Mouse (Mus musculus): ENCODE data around the gene Gpr152. TPM values are rescaled to one million over a fixed set of nuclear protein-coding genes. Genes with fewer than 3 reads are reported as not detected.
"Not testable (repeated sequence)": the region's sequence is repeated elsewhere in the genome, so short reads cannot be mapped to it uniquely, and the experiment has no call there.

Gene Gpr152
- polyA plus RNA-seq, 1 experiment = 0.06 TPM

DNA sequence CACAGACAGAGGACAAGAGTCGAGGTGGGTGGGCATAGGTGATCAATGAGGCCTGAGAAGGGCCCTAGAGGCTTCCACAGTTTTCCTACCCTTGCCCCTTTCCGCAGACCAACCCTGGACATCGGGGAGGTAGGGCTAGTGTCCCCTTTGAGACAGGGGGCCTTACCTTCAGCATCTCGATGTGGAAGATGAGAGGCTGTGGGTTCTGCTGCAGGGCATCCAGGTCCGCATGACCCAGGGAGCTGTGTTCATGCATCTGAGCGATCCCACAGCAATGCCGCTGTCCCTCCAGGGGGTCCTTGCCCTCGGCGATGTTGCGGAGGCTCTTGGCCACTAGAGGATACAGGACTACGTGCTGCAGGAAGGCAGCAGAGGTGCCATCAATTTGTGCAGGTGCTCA is 23.8 kb upstream of the Gpr152 start:
- WGBS = 93% methylated on average over 11 of the region's 11 CpGs
- peaks cover 42% of the 10 kb centered on the region for H3K4me1 ChIP-seq (ENCODE audit: control insufficient read depth, insufficient read depth, insufficient read length, low read length)
- H3K4me3 ChIP-seq (ENCODE audit: low read depth, low read length) = no peak overlapping the region
- peaks cover 45% of the 10 kb centered on the region for H3K36me3 ChIP-seq (ENCODE audit: control insufficient read depth, insufficient read depth, low read length)
- no peak overlapping the region for H3K27ac ChIP-seq (ENCODE audit: insufficient read depth, low read depth, low read length)
- H3K27me3 ChIP-seq (ENCODE audit: control insufficient read depth, insufficient read depth, low read length) = no peaks in the 10 kb centered on the region
- TF ChIP-seq POLR2A (IDR thresholded peaks at IDR 0.05; ENCODE audit: low read depth, low read length) = no peak
- TF ChIP-seq CTCF (IDR thresholded peaks at IDR 0.05; ENCODE audit: extremely low read depth, insufficient read length, insufficient replicate concordance, low read depth, low read length) = no peak

DNA sequence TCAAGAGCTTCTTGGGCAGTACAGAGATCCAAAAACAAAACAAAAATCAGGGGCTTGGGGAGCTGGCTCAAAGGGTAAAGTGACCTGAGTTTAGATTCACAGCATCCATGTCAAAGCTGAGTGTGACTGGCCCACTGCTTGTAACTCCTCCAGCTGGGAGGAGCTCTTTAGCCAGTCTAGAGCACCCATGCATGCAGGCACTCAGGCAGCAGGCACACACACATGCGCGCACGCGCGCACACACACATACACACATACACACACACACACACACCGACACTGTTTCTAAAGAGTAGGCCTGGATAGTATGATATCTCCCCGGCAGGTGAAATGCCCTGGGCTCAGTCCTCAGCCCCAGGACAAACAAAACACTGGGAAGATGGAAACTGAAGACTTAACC is 22.6 kb upstream of the Gpr152 start:
- H3K4me1 ChIP-seq (ENCODE audit: control insufficient read depth, insufficient read depth, insufficient read length, low read length) = peaks cover 44% of the 10 kb centered on the region
- TF ChIP-seq CTCF (IDR thresholded peaks at IDR 0.05; ENCODE audit: extremely low read depth, insufficient read length, insufficient replicate concordance, low read depth, low read length) (no peak), POLR2A (IDR thresholded peaks at IDR 0.05; ENCODE audit: low read depth, low read length) (no peak)
- H3K36me3 ChIP-seq (ENCODE audit: control insufficient read depth, insufficient read depth, low read length) = peaks cover 34% of the 10 kb centered on the region
- H3K27ac ChIP-seq (ENCODE audit: insufficient read depth, low read depth, low read length) = no peak overlapping the region
- WGBS = 98% methylated on average over 7 of the region's 7 CpGs
- H3K27me3 ChIP-seq (ENCODE audit: control insufficient read depth, insufficient read depth, low read length) = no peaks in the 10 kb centered on the region
- H3K4me3 ChIP-seq (ENCODE audit: low read depth, low read length) = no peak overlapping the region

DNA sequence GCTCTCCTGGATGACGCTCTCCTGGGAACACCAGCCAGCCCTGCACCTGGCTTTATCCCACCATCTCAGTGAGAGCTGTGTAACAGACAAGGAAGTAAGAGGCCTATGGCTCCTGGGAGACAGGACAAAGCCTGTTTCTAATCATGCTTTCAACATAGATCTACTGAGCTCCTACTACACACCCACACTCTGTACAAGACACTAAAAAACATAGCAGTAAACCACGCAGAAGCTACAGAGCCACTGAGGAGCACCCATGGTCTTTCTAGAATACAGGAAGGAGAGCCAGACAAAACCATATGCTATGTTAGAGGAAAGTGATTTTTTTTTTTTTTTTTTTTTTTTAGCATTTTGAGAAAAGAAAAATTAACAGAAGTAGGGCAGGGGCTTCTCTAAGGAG is 21.2 kb upstream of the Gpr152 start:
- 94% methylated on average over 2 of the region's 2 CpGs for whole genome bisulfite sequencing
- Histone ChIP-seq H3K4me1 (ENCODE audit: control insufficient read depth, insufficient read depth, insufficient read length, low read length) (peaks cover 31% of the 10 kb centered on the region), H3K4me3 (ENCODE audit: low read depth, low read length) (no peak overlapping the region), H3K27ac (ENCODE audit: insufficient read depth, low read depth, low read length) (no peak overlapping the region), H3K36me3 (ENCODE audit: control insufficient read depth, insufficient read depth, low read length) (peaks cover 27% of the 10 kb centered on the region), H3K27me3 (ENCODE audit: control insufficient read depth, insufficient read depth, low read length) (no peaks in the 10 kb centered on the region)
- TF ChIP-seq POLR2A (IDR thresholded peaks at IDR 0.05; ENCODE audit: low read depth, low read length) (no peak), CTCF (IDR thresholded peaks at IDR 0.05; ENCODE audit: extremely low read depth, insufficient read length, insufficient replicate concordance, low read depth, low read length) (no peak)

DNA sequence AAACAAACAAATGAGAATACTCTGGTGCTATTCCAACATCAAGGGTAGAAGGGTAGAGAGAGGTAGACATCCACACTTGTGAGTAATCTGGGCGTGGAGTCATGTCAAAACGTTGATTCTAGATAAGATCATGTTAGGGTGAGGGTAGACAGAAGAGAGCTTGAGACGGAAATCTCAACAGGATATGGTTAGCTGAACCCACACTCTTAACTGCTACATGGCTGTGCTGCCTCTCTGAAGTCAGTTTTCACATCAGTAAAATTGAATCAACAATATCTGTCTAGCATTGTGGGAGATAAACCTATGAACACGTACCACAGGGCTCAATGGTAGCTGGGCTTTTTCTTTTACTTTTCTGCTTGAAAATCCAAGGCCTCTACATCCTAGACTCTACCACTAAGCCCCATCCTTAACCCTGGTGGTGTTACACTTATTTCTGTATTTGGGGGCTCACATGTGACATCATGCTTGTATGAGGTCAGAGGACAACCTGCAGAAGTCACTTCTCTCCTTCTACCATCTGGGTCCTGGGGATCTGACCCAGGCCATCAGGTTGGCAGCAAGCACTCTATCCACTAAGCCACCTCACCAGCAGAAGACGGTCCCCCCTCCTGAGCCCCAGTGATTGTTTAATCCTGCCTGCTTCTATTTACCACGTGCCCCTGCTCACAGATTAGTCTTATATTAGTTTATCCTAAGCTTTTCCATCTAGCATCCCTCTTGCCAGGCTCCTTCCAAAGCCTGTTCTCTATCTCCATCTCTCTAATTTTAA is 19.7 kb upstream of the Gpr152 start:
- H3K4me3 ChIP-seq (ENCODE audit: low read depth, low read length) = no peak overlapping the region
- peaks cover 23% of the 10 kb centered on the region for H3K36me3 ChIP-seq (ENCODE audit: control insufficient read depth, insufficient read depth, low read length)
- H3K4me1 ChIP-seq (ENCODE audit: control insufficient read depth, insufficient read depth, insufficient read length, low read length) = peaks cover 17% of the 10 kb centered on the region; the same call in 1 of the 2 replicates
- no peaks in the 10 kb centered on the region for H3K27me3 ChIP-seq (ENCODE audit: control insufficient read depth, insufficient read depth, low read length)
- peak overlapping the region; percentile 46 for H3K27ac ChIP-seq (ENCODE audit: insufficient read depth, low read depth, low read length)
- TF ChIP-seq POLR2A (IDR thresholded peaks at IDR 0.05; ENCODE audit: low read depth, low read length) = no peak
- TF ChIP-seq CTCF (IDR thresholded peaks at IDR 0.05; ENCODE audit: extremely low read depth, insufficient read length, insufficient replicate concordance, low read depth, low read length) = no peak
- WGBS = 66% methylated on average over 6 of the region's 6 CpGs

DNA sequence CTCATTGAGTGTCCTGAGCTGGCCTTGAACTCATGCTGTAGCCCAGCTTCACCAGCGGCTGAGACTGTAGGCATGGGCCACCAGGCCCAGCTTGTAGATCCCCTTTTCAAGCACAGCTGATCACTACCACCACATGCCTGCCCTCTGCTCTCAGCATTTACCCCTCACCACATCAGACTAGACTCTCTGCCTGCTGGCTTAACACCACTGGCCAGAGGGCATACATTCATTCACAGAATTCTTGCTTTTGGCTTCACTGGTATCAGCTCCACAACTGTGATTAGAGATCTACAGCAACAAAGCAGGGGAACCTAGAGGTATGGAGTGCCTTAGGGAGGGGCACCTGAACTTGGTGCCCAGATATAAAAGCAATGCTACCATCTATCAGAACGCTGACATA is 19.1 kb upstream of the Gpr152 start:
- TF ChIP-seq POLR2A (IDR thresholded peaks at IDR 0.05; ENCODE audit: low read depth, low read length) = no peak
- no peak for TF ChIP-seq CTCF (IDR thresholded peaks at IDR 0.05; ENCODE audit: extremely low read depth, insufficient read length, insufficient replicate concordance, low read depth, low read length)
- Histone ChIP-seq H3K27me3 (ENCODE audit: control insufficient read depth, insufficient read depth, low read length) (no peaks in the 10 kb centered on the region), H3K4me1 (ENCODE audit: control insufficient read depth, insufficient read depth, insufficient read length, low read length) (peaks cover 12% of the 10 kb centered on the region; the same call in 1 of the 2 replicates), H3K4me3 (ENCODE audit: low read depth, low read length) (no peak overlapping the region), H3K27ac (ENCODE audit: insufficient read depth, low read depth, low read length) (peak overlapping the region; percentile 46), H3K36me3 (ENCODE audit: control insufficient read depth, insufficient read depth, low read length) (peaks cover 18% of the 10 kb centered on the region; the same call in 1 of the 2 replicates)
- WGBS = 91% methylated on average over 2 of the region's 2 CpGs

DNA sequence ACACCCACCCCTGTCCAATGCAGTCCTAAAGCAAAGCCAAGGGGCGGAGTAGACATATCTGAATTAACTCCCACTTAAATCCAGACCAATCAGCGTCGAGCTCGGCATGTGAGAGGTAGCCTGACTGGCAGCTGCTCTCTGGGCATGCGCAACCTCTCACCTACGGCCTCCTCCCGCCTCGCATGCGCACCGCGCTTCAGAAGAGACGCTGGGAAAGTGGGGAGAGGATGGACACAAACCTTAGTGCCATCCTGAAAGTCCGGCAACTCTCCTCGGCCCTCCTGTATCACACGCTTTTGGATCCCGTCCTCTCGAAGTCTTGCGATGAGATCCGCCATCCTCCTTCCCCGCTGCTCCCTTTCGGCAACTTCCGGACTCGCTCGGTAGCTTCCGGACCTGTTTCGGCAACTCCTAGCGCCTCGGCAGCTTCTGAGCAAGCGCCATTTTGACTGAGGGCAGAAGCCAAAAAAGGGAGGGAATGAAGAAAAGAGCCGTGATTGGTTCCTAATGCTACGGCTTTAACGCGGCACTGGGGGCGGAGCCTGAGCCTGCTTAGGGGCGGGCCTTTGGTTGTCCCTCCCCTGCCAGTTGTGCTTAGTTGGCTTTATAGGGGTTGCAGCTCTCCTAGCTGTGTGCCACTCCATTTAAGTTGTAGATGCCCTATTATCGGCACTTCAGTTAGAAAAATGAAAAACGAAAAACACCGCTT is 18.3 kb upstream of the Gpr152 start:
- Histone ChIP-seq H3K27me3 (ENCODE audit: control insufficient read depth, insufficient read depth, low read length) (no peaks in the 10 kb centered on the region), H3K36me3 (ENCODE audit: control insufficient read depth, insufficient read depth, low read length) (peaks cover 14% of the 10 kb centered on the region; the same call in 1 of the 2 replicates), H3K4me3 (ENCODE audit: low read depth, low read length) (peak overlapping the region; percentile 68), H3K27ac (ENCODE audit: insufficient read depth, low read depth, low read length) (peak overlapping the region; percentile 79), H3K4me1 (ENCODE audit: control insufficient read depth, insufficient read depth, insufficient read length, low read length) (peaks cover 12% of the 10 kb centered on the region; the same call in 1 of the 2 replicates)
- TF ChIP-seq CTCF (IDR thresholded peaks at IDR 0.05; ENCODE audit: extremely low read depth, insufficient read length, insufficient replicate concordance, low read depth, low read length) (no peak), POLR2A (IDR thresholded peaks at IDR 0.05; ENCODE audit: low read depth, low read length) (peak; percentile 45)
- WGBS = 3% methylated on average over 38 of the region's 38 CpGs

DNA sequence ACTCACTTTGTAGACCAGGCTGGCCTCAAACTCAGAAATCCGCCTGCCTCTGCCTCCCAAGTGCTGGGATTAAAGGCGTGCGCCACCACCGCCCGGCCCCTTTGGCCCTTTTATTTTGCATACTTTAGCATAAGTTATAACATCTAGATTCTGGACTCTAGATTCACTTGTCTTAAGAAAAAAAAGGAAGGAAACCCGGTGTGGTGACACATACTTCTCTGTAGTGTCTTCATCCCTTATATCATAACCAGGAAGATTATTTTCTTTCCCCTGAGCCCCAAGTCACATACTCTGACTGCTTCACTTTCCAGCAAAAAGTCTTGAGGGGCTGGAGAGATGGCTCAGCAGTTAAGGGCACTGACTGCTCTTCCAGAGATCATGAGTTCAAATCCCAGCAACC is 17.7 kb upstream of the Gpr152 start:
- not testable (repeated sequence) for H3K4me3 ChIP-seq (ENCODE audit: low read depth, low read length); H3K27me3 ChIP-seq (ENCODE audit: control insufficient read depth, insufficient read depth, low read length); H3K36me3 ChIP-seq (ENCODE audit: control insufficient read depth, insufficient read depth, low read length)
- Histone ChIP-seq H3K27ac (ENCODE audit: insufficient read depth, low read depth, low read length) (peak overlapping the region; percentile 11; the same call in 1 of the 2 replicates), H3K4me1 (ENCODE audit: control insufficient read depth, insufficient read depth, insufficient read length, low read length) (peaks cover 17% of the 10 kb centered on the region)
- 50% methylated on average over 6 of the region's 6 CpGs for WGBS

All from small intestine, adult 2 months (tissue).